Mouse (Mus musculus) G1E (cell line): ENCODE results near the gene Gm14226. TPM values are rescaled to one million over a fixed set of nuclear protein-coding genes. Genes with fewer than 3 reads are reported as not detected.
"Not testable (repeated sequence)": the region's sequence is repeated elsewhere in the genome, so short reads cannot be mapped to it uniquely, and the experiment has no call there.

Experiments used
- ATAC-seq: 2 replicates; pipeline ENCODE4 v1.8.0; 2016; ENCODE audit warnings: mild to moderate bottlenecking; ENCODE audit not compliant: insufficient number of reproducible peaks, poor library complexity, low FRiP score, severe bottlenecking; ENCODE audit errors: extremely low read depth
- DNase-seq: peaks from one replicate; pipeline ENCODE4 v3.0.0; 2012; ENCODE audit warnings: low spot score
- H3K27me3 ChIP-seq: 2 replicates; pipeline ENCODE4 v1.6.1; 2012; ENCODE audit warnings: mild to moderate bottlenecking, low read length, inconsistent platforms; ENCODE audit not compliant: insufficient read depth
- H3K36me3 ChIP-seq: replicated peaks from 2 replicates; pipeline ENCODE3; 2012; ENCODE audit warnings: mild to moderate bottlenecking, inconsistent platforms
- H3K4me1 ChIP-seq: 2 replicates; pipeline ENCODE4 v1.6.1; 2012; ENCODE audit warnings: low read depth, low read length, inconsistent platforms, mixed read lengths; ENCODE audit not compliant: insufficient read depth
- H3K4me3 ChIP-seq: 2 replicates; pipeline ENCODE4 v1.5.1; 2012; ENCODE audit warnings: low read depth, mild to moderate bottlenecking, inconsistent platforms, low read length, moderate library complexity, mixed read lengths
- H3K9me3 ChIP-seq: replicated peaks from 2 replicates; pipeline ENCODE4 v1.6.1; 2012; ENCODE audit warnings: inconsistent platforms
- CTCF ChIP-seq: IDR thresholded peaks from 2 replicates; pipeline ENCODE4 v1.5.1; 2012; ENCODE audit warnings: low read depth, low read length, inconsistent platforms, mixed read lengths
- GATA1 ChIP-seq: IDR thresholded peaks from 2 replicates; pipeline ENCODE4 v1.6.1; 2012; ENCODE audit warnings: borderline replicate concordance, low read length, inconsistent platforms, mixed read lengths
- GATA2 ChIP-seq: IDR thresholded peaks from 2 replicates; pipeline ENCODE4 v1.6.1; 2012; ENCODE audit warnings: low read depth, low read length, inconsistent platforms, borderline replicate concordance
- POLR2AphosphoS5 ChIP-seq: IDR thresholded peaks from 2 replicates; pipeline ENCODE4 v1.6.1; 2012; ENCODE audit warnings: low read depth, low read length, inconsistent platforms; ENCODE audit not compliant: insufficient replicate concordance
- TAL1 ChIP-seq: conservative IDR thresholded peaks from 2 replicates; pipeline ENCODE4 v1.6.1; 2012; ENCODE audit warnings: low read depth, low read length, inconsistent platforms, mixed read lengths
- polyA plus RNA-seq: library from polyadenylated mRNA; stranded (reverse); fragments of >175 nt; gene quantifications from 2 replicates; pipeline ENCODE4 v1.2.3, GENCODE M21; 2012
- total RNA-seq, 2 experiments: library from RNA; stranded (forward) in 1 of 2; stranded (reverse) in 1 of 2; fragments of 200-1000 nt in 1 of 2; fragments of >200 nt in 1 of 2; fragmentation: Nextera tagmentation in 1 of 2; gene quantifications; 2 replicates each; pipeline ENCODE4 v1.2.3; 2014 to 2017

The Gm14226 gene
- total and polyA plus RNA-seq, 3 experiments, result 0.11 TPM; not detected in 2

- TF ChIP-seq POLR2AphosphoS5 (no peak), TAL1 (no peak), GATA1 (no peak), GATA2 (no peak), CTCF (no peak)
- Histone ChIP-seq H3K9me3 (no peaks in the 10 kb centered on the region), H3K27me3 (peaks cover 5% of the 10 kb centered on the region; the same call in 1 of the 2 replicates), H3K4me3 (no peak overlapping the region), H3K36me3 (no peaks in the 10 kb centered on the region), H3K4me1 (no peaks in the 10 kb centered on the region)
- no peak for DNase-seq
- no peak for ATAC-seq
Observed at GRCm38 (mm10) chr2:154992083-154992482, 26.0 kb upstream of the Gm14226 start.

GRCm38 (mm10) chr2:155005491-155005890 is 12.6 kb upstream of the Gm14226 start:
- DNase-seq (no peak), ATAC-seq (no peak)
- Histone ChIP-seq H3K27me3 (peaks cover 8% of the 10 kb centered on the region), H3K9me3 (no peaks in the 10 kb centered on the region), H3K36me3 (no peaks in the 10 kb centered on the region), H3K4me1 (no peaks in the 10 kb centered on the region), H3K4me3 (no peak overlapping the region)
- no peak for TF ChIP-seq POLR2AphosphoS5
- TF ChIP-seq GATA2, result no peak
- TF ChIP-seq CTCF, result no peak
- TF ChIP-seq GATA1, result no peak
- no peak for TF ChIP-seq TAL1

DNA sequence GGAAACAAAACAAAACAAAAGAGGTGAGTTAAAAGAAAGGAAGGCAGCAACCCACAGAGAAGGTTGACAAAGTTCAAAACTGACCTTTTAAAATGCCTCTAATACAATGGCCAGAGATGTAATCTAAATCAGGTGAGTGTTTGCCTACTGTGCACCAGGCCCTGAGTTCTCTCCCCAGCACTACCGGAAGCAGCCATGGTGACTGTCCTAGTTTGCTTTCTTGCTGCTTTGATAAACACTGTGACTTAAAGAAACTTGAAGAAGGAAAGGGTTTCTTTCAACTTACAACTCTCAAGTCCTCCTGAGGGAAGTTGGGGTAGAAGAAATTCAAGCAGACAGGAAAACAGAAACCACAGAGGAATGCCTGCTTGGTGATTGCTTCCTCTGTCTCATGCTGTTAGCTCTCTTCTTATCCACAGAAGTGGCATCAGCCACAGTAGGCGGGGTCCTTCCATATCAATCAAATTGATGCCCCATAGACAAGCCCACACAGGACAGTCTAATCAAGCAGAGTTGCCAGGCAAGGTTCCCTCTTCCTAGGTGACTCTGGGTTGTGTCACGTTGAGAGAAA is 6.9 kb upstream of the Gm14226 start:
- H3K4me3 ChIP-seq, result no peak overlapping the region
- peaks cover 17% of the 10 kb centered on the region for H3K27me3 ChIP-seq
- TF ChIP-seq GATA1 (no peak), GATA2 (no peak), TAL1 (no peak), POLR2AphosphoS5 (no peak), CTCF (no peak)
- H3K4me1 ChIP-seq, result no peaks in the 10 kb centered on the region
- H3K36me3 ChIP-seq, result no peaks in the 10 kb centered on the region
- ATAC-seq (no peak), DNase-seq (no peak)
- H3K9me3 ChIP-seq, result no peaks in the 10 kb centered on the region

GRCm38 (mm10) chr2:155012991-155013390 is 5.1 kb upstream of the Gm14226 start:
- H3K9me3 ChIP-seq, result no peaks in the 10 kb centered on the region
- DNase-seq (no peak), ATAC-seq (no peak)
- no peaks in the 10 kb centered on the region for H3K36me3 ChIP-seq
- TF ChIP-seq POLR2AphosphoS5, result no peak
- TF ChIP-seq TAL1, result no peak
- no peak for TF ChIP-seq CTCF
- no peak for TF ChIP-seq GATA2
- no peak for TF ChIP-seq GATA1
- no peak overlapping the region for H3K4me3 ChIP-seq
- peaks cover 17% of the 10 kb centered on the region for H3K27me3 ChIP-seq
- H3K4me1 ChIP-seq, result no peaks in the 10 kb centered on the region

DNA sequence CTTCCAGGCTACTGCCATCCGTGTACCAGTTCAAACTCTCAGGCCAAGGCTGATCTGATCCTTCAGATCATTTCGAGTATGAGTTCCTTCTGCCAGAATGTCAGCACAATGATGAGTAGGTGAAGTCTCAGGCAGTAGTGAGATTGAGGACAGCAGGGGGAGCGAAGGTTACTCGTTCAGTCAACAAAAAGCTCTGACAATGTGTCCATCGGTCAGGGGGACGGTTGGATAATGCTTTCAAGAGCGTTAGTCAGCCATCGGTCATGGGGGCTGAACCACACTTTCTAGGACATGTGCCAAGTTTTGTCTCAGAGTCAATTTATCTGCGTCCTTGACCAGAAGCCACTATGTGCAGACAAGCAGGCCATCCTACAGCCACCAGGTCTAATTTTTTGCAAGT is 1.3 kb upstream of the Gm14226 start:
- H3K4me3 ChIP-seq, H3K4me1 ChIP-seq, H3K9me3 ChIP-seq, DNase-seq, H3K27me3 ChIP-seq, H3K36me3 ChIP-seq, ATAC-seq: not testable (repeated sequence)

- no peak for DNase-seq
- H3K36me3 ChIP-seq, result no peaks in the 10 kb centered on the region
- H3K9me3 ChIP-seq, result no peaks in the 10 kb centered on the region
- H3K4me3 ChIP-seq, result no peak overlapping the region
- no peak for ATAC-seq
- TF ChIP-seq POLR2AphosphoS5, result no peak
- TF ChIP-seq GATA1, result no peak
- TF ChIP-seq GATA2, result no peak
- TF ChIP-seq TAL1, result no peak
- no peak for TF ChIP-seq CTCF
- H3K4me1 ChIP-seq, result no peaks in the 10 kb centered on the region
- H3K27me3 ChIP-seq, result 0 out of 2 replicates have a peak, but pooled peaks cover 6% of the 10 kb centered on the region
Observed at GRCm38 (mm10) chr2:155018762-155019641, 936 bp downstream of the Gm14226 start.
